Mouse (Mus musculus) hindbrain, postnatal 0 days (tissue): ENCODE results near the gene Atf7ip. TPM values are rescaled to one million over a fixed set of nuclear protein-coding genes. Genes with fewer than 3 reads are reported as not detected.

Experiments
- ATAC-seq: fragments of 200-750 bp; cut with Nextera tagmentation; 2 replicates; pipeline ENCODE4 v1.8.0; 2017; ENCODE audit warnings: mild to moderate bottlenecking, moderate TSS enrichment, moderate library complexity
- DNase-seq: peaks from one replicate; pipeline ENCODE4 v3.0.0-alpha.2; 2015; ENCODE audit warnings: low spot score
- H3K27ac ChIP-seq: fragments of 300-500 bp; sonication (generic); 2 replicates; pipeline ENCODE4 v1.5.1; 2014; ENCODE audit warnings: mild to moderate bottlenecking
- H3K27me3 ChIP-seq: fragments of 300-500 bp; sonication (generic); 2 replicates; pipeline ENCODE4 v1.6.1; 2014; ENCODE audit warnings: low read length, mixed read lengths; ENCODE audit not compliant: insufficient read depth
- H3K36me3 ChIP-seq: fragments of 300-500 bp; sonication (generic); 2 replicates; pipeline ENCODE4 v1.6.1; 2014; ENCODE audit warnings: low read length, mixed read lengths; ENCODE audit not compliant: insufficient read depth
- H3K4me1 ChIP-seq: fragments of 300-500 bp; sonication (generic); 2 replicates; pipeline ENCODE4 v1.6.1; 2014; ENCODE audit warnings: antibody characterized with exemption, low read length, mixed read lengths; ENCODE audit not compliant: insufficient read depth
- H3K4me2 ChIP-seq: fragments of 300-500 bp; sonication (generic); 2 replicates; pipeline ENCODE4 v1.6.1; 2014; ENCODE audit warnings: low read depth, mild to moderate bottlenecking, low read length, moderate library complexity, mixed read lengths
- H3K4me3 ChIP-seq: fragments of 300-500 bp; sonication (generic); 2 replicates; pipeline ENCODE4 v1.5.1; 2014; ENCODE audit warnings: low read length
- H3K9ac ChIP-seq: fragments of 300-500 bp; sonication (generic); replicated peaks from 2 replicates; pipeline ENCODE4 v1.6.1; 2014; ENCODE audit warnings: mild to moderate bottlenecking, low read length, moderate library complexity, mixed read lengths
- H3K9me3 ChIP-seq: fragments of 300-500 bp; sonication (generic); 2 replicates; pipeline ENCODE4 v1.6.1; 2016; ENCODE audit warnings: low read length, mixed read lengths
- CTCF ChIP-seq: IDR thresholded peaks from 2 replicates; pipeline ENCODE4 v1.5.1; 2016; ENCODE audit warnings: antibody characterized with exemption, control low read depth, low read depth
- WGBS: fragments of 180-500 bp; shearing (Covaris S2); extraction: QIAGEN DNeasy Blood & Tissue Kit; methylation state at CpG from one replicate; pipeline ENCODE4 v1.1.7; 2014; 5-methylcytosine and 5-hydroxymethylcytosine counted together
- polyA plus RNA-seq: library from polyadenylated mRNA; unstranded; fragments of >200 nt; fragmentation: Nextera tagmentation; extraction: Ambion mirVana; gene quantifications from 2 replicates; pipeline ENCODE4 v1.2.1, GENCODE M21; 2015
- total RNA-seq: library from RNA; depleted of rRNA; stranded (reverse); fragments of >200 nt; gene quantifications from 2 replicates; pipeline ENCODE4 v1.2.3, GENCODE M21; 2014

The Atf7ip gene
- total and polyA plus RNA-seq, 2 experiments from 2014 or later: 22.9 to 42.8 TPM

- no peaks in the 10 kb centered on the region for H3K9me3 ChIP-seq
- H3K36me3 ChIP-seq: no peaks in the 10 kb centered on the region
- peak; percentile 87 for TF ChIP-seq CTCF
- 0 out of 2 replicates have a peak overlapping the region, but pooled peaks have one; percentile 9 for H3K9ac ChIP-seq
- H3K4me3 ChIP-seq: no peak overlapping the region
- no peaks in the 10 kb centered on the region for H3K27me3 ChIP-seq
- 52% methylated on average over 14 of the region's 14 CpGs for WGBS
- DNase-seq: peak; percentile 90
- no peak overlapping the region for H3K4me2 ChIP-seq
- H3K4me1 ChIP-seq: peaks cover 16% of the 10 kb centered on the region
- no peak for ATAC-seq
- peak overlapping the region; percentile 94 for H3K27ac ChIP-seq
These were observed 38.8 kb upstream of the Atf7ip start for GRCm38 (mm10) chr6:136466956-136467750.

DNA sequence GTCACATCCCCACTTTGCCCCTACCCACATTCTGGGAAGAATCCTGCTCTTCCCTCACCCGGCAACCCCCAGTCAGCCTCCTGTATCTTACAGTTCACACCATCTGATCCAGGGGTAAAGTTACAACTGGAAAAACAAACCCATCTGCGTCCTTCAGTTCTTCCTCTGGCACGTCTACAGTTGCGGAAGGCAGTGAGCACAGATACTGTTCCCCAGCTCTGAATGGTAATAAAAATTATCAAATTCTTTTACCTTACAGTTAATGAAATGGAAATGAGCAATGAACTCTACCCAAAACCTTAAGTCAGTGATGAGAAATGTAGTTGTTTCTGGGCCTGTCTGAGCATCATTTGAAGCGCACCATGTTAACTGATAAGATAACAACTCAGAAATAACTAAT, 38.1 kb upstream of the Atf7ip start:
- peaks cover 16% of the 10 kb centered on the region for H3K4me1 ChIP-seq
- WGBS: 61% methylated on average over 5 of the region's 5 CpGs
- H3K9me3 ChIP-seq: no peaks in the 10 kb centered on the region
- no peak overlapping the region for H3K4me2 ChIP-seq
- H3K27ac ChIP-seq: peak overlapping the region; percentile 94
- no peak overlapping the region for H3K4me3 ChIP-seq
- H3K9ac ChIP-seq: 0 out of 2 replicates have a peak overlapping the region, but pooled peaks have one; percentile 9
- ATAC-seq (no peak), DNase-seq (peak; percentile 4)
- no peaks in the 10 kb centered on the region for H3K27me3 ChIP-seq
- H3K36me3 ChIP-seq: no peaks in the 10 kb centered on the region
- TF ChIP-seq CTCF: no peak

- 6% methylated on average over 12 of the region's 12 CpGs for WGBS
- H3K4me1 ChIP-seq: peaks cover 16% of the 10 kb centered on the region
- no peak overlapping the region for H3K4me2 ChIP-seq
These were observed 37.5 kb upstream of the Atf7ip start for GRCm38 (mm10) chr6:136468401-136468912.

DNA sequence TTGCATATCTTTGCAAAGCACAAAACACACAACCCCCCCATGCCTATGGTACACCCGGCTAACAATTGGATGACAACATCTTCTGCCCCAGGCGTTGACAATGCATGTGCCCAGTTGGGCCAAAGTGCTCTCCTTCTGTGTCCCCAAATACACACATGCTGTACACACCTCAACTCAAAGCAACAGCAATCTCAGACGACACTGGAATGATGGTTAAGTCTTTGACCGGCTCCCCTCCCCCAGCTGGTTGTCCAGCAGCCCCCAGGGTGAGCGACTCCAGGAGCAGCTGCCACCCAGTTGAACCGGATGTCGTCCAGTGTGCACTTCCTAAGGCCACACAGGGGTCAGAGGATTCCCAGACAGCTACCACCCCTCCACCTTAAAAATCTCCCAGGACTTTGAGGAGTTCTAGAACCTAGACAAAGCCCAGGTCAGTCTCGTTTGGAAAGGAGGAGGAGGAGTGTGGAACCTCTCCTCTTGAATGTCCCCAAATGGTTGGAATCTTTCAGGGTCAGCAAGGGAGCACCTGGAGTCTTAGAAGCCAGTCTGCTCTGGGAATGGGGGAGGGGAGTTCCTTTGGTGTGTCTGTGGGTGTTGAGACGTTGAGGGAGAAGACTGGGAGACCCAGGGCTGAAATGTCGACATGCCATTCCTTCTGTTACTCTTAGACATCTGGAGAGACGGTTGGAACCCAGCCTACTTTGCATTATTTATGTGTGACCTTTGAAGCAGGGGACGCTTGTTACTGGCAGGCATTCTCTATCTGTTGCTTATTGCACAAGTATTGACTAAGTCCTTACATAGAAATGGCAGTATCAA, 36.8 kb upstream of the Atf7ip start:
- no peaks in the 10 kb centered on the region for H3K27me3 ChIP-seq
- no peaks in the 10 kb centered on the region for H3K36me3 ChIP-seq
- no peak overlapping the region for H3K4me3 ChIP-seq
- 20% methylated on average over 12 of the region's 12 CpGs for WGBS
- H3K9ac ChIP-seq: no peak overlapping the region
- no peak for ATAC-seq
- H3K4me2 ChIP-seq: no peak overlapping the region
- TF ChIP-seq CTCF: no peak
- peak overlapping the region; percentile 94 for H3K27ac ChIP-seq
- H3K4me1 ChIP-seq: peaks cover 16% of the 10 kb centered on the region
- DNase-seq: no peak
- H3K9me3 ChIP-seq: no peaks in the 10 kb centered on the region

More at GRCm38 (mm10) chr6:136468401-136468912, 37.5 kb upstream of the Atf7ip start:
- no peak for TF ChIP-seq CTCF
- Histone ChIP-seq H3K4me3 (no peak overlapping the region), H3K9ac (no peak overlapping the region), H3K27me3 (no peaks in the 10 kb centered on the region), H3K36me3 (no peaks in the 10 kb centered on the region), H3K9me3 (no peaks in the 10 kb centered on the region), H3K27ac (peak overlapping the region; percentile 94)
- ATAC-seq (peak; percentile 90), DNase-seq (peak; percentile 98)

DNA sequence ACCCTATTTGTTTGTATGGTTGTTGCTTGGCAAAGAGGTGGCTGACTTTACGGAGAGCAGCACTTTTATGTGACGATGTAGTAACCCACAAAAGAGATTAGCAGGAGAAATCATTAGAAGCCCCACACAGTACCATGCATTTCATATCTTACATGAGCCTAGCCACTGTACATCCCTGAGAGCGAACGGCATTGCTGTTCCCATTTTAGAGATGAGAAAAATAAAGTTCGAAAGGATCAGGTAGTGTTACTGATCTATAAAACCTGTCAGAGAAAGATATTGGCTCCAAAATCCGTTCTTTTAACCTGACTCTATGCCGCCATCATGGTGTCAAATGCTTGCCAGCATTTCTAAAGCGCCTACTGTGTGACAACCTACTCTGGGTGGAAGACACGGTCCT, 36.2 kb upstream of the Atf7ip start:
- 69% methylated on average over 9 of the region's 9 CpGs for WGBS
- TF ChIP-seq CTCF: no peak
- no peaks in the 10 kb centered on the region for H3K36me3 ChIP-seq
- no peak overlapping the region for H3K4me2 ChIP-seq
- ATAC-seq: no peak
- H3K27ac ChIP-seq: peak overlapping the region; percentile 94
- peaks cover 16% of the 10 kb centered on the region for H3K4me1 ChIP-seq
- no peak overlapping the region for H3K4me3 ChIP-seq
- no peak overlapping the region for H3K9ac ChIP-seq
- DNase-seq: no peak
- H3K27me3 ChIP-seq: no peaks in the 10 kb centered on the region
- no peaks in the 10 kb centered on the region for H3K9me3 ChIP-seq

GRCm38 (mm10) chr6:136470321-136471230, 35.4 kb upstream of the Atf7ip start:
- Histone ChIP-seq H3K27ac (peak overlapping the region; percentile 94), H3K4me1 (peaks cover 21% of the 10 kb centered on the region), H3K36me3 (no peaks in the 10 kb centered on the region), H3K4me2 (peak overlapping the region; percentile 33), H3K9ac (no peak overlapping the region; the same call in 1 of the 2 replicates), H3K9me3 (no peaks in the 10 kb centered on the region), H3K27me3 (no peaks in the 10 kb centered on the region), H3K4me3 (no peak overlapping the region)
- DNase-seq (peak; percentile 92), ATAC-seq (peak; percentile 78)
- TF ChIP-seq CTCF: no peak
- WGBS: 4% methylated on average over 31 of the region's 31 CpGs
